13 mouse cellular contexts compared by ENCODE assay signal in genomic region chr6:121171102-121171501, GRCm38 (mm10). TPM values are rescaled to one million over a fixed set of nuclear protein-coding genes. Genes with fewer than 3 reads are reported as not detected.
DNase-seq lines count a peak whose midpoint lies in the region; ATAC-seq and TF ChIP-seq lines count a peak whose summit lies in the region.
"Had no signal": no experiment of that assay in that cellular context is flagged by ENCODE, and none has a peak within 500 bp of the region (broad histone marks: within the 10 kb centered on the region; RNA-seq: fewer than 3 reads in every experiment).

No protein-coding gene starts in this region.

- peak; percentile 60; the same call in 1 of the 2 replicates for ATAC-seq in lung, embryonic 14.5 days (ENCODE audit: insufficient read depth)
- ATAC-seq: CD4-positive, CD25-positive, alpha-beta regulatory T cell, adult 4 months had no signal

- peaks cover 4% of the 10 kb centered on the region for H3K4me1 ChIP-seq in lung, embryonic 14.5 days (ENCODE audit: insufficient read depth)

- WGBS in lung, embryonic 14.5 days, result 44% methylated on average over 6 of the region's 6 CpGs

- TF ChIP-seq CTCF in lung, embryonic 14.5 days (IDR thresholded peaks at IDR 0.05; ENCODE audit: low read depth), result no peak
- TF ChIP-seq CTCF in left cerebral cortex, adult 2 months (IDR thresholded peaks at IDR 0.05), result no peak

- H3K27me3 ChIP-seq in lung, embryonic 14.5 days (ENCODE audit: insufficient read depth, low read length), result no peaks in the 10 kb centered on the region
- H3K27me3 ChIP-seq: hindbrain, embryonic 15.5 days; limb, embryonic 15.5 days had no signal

- intact Hi-C loops in heart, postnatal 10 days (cut with DNase I), result loop anchor here (5.0 kb wide), 1 partner anchor 59 kb away; no protein-coding TSS in a partner anchor
- intact Hi-C loops in left cerebral cortex, adult 2 months (cut with DNase I), result no loop called here

- peak; percentile 68 for DNase-seq in lung, embryonic 14.5 days
- DNase-seq in lung, postnatal 25 days (ENCODE audit: low spot score), result no peak
- DNase-seq in adrenal gland, postnatal 36 days, result peak; percentile 82 to 87
- peak; percentile 88 to 92 for DNase-seq in heart, postnatal 10 days
- peak; percentile 74 for DNase-seq in testis, postnatal 10 days (ENCODE audit: low spot score)
- no peak for DNase-seq in spleen, postnatal 14 days (ENCODE audit: low spot score in 2 of 2)
- DNase-seq in left cerebral cortex, adult 2 months (ENCODE audit: extremely low spot score in 1 of 2, low spot score in 2 of 2), result no peak
- DNase-seq: cerebellum, adult 11 months; thymus, postnatal 36 days had no signal

- H3K9ac ChIP-seq in lung, embryonic 14.5 days, result no peak overlapping the region
- H3K9ac ChIP-seq: hindbrain, embryonic 15.5 days; limb, embryonic 15.5 days had no signal

- H3K4me2 ChIP-seq in lung, embryonic 14.5 days, result no peak overlapping the region
- H3K4me2 ChIP-seq: hindbrain, embryonic 15.5 days; limb, embryonic 15.5 days had no signal

- H3K4me3 ChIP-seq in lung, embryonic 14.5 days (ENCODE audit: low read depth, low read length), result no peak overlapping the region
- H3K4me3 ChIP-seq in left cerebral cortex, adult 2 months, result no peak overlapping the region
- H3K4me3 ChIP-seq: hindbrain, embryonic 15.5 days; limb, embryonic 15.5 days; myocyte had no signal

- no peak overlapping the region; the same call in 1 of the 2 replicates for H3K27ac ChIP-seq in lung, embryonic 14.5 days (ENCODE audit: low read depth)
- H3K27ac ChIP-seq in left cerebral cortex, adult 2 months, result no peak overlapping the region
- H3K27ac ChIP-seq: hindbrain, embryonic 15.5 days; limb, embryonic 15.5 days had no signal

- H3K36me3 ChIP-seq in lung, embryonic 14.5 days (ENCODE audit: insufficient read depth), result no peaks in the 10 kb centered on the region
- H3K36me3 ChIP-seq: hindbrain, embryonic 15.5 days; limb, embryonic 15.5 days had no signal

- no peaks in the 10 kb centered on the region for H3K9me3 ChIP-seq in lung, embryonic 14.5 days (ENCODE audit: low read depth, low read length)
- H3K9me3 ChIP-seq: hindbrain, embryonic 15.5 days; limb, embryonic 15.5 days had no signal

RNA-seq across cellular contexts. Expression of gene Pex26, which starts 12.4 kb away (rescaled TPM):
- polyA plus RNA-seq in lung, embryonic 14.5 days (2014; fragmentation: Nextera tagmentation; extraction: Ambion mirVana), result 7.6 and 8.1 TPM in 2 replicates
- total RNA-seq in adrenal gland, postnatal 36 days (2021), result 10 to 100 TPM in 1 of 2 experiments, 1 to 10 TPM in 1; 9.6 to 11.9 TPM
- 10 to 100 TPM in 1 of 2 experiments, 1 to 10 TPM in 1; 7.3 to 11.2 TPM for total RNA-seq in heart, postnatal 10 days (2021)
- 10 to 100 TPM; 15.0 to 15.1 TPM for total RNA-seq in left cerebral cortex, adult 2 months (2021)

RNA-seq across cellular contexts. Expression of gene Tuba8, which starts 39.4 kb away (rescaled TPM):
- 2.1 and 3.0 TPM in 2 replicates for polyA plus RNA-seq in lung, embryonic 14.5 days (2014; fragmentation: Nextera tagmentation; extraction: Ambion mirVana)
- total RNA-seq in adrenal gland, postnatal 36 days (2021), result 1 to 10 TPM; 8.2 to 9.8 TPM
- 10 to 100 TPM; 78.2 to 86.1 TPM for total RNA-seq in heart, postnatal 10 days (2021)
- 10 to 100 TPM; 10.6 to 12.2 TPM for total RNA-seq in left cerebral cortex, adult 2 months (2021)
- polyA plus RNA-seq: myocyte had no signal

RNA-seq across cellular contexts. Expression of gene Mical3, which starts 40.3 kb away (rescaled TPM):
- 27.0 and 29.8 TPM in 2 replicates for polyA plus RNA-seq in lung, embryonic 14.5 days (2014; fragmentation: Nextera tagmentation; extraction: Ambion mirVana)
- 10 to 100 TPM; 47.4 to 48.7 TPM for total RNA-seq in adrenal gland, postnatal 36 days (2021)
- total RNA-seq in heart, postnatal 10 days (2021), result 100 to 1,000 TPM; 137 to 148 TPM
- total RNA-seq in left cerebral cortex, adult 2 months (2021), result 100 to 1,000 TPM; 127 to 141 TPM

Comparison
In these comparisons a context has a peak if more than half of its experiments do, and no peak if none do; other contexts are left out.
1. DNase-seq: peak in lung, embryonic 14.5 days (single experiment), adrenal gland, postnatal 36 days (2 of 2), heart, postnatal 10 days (2 of 2) and testis, postnatal 10 days (single experiment); none in lung, postnatal 25 days (single experiment), spleen, postnatal 14 days (0 of 2) and left cerebral cortex, adult 2 months (0 of 2).
2. RNA of gene Tuba8, which starts 39.4 kb away (total RNA-seq): 78.2 to 86.1 TPM in heart, postnatal 10 days; 10.6 to 12.2 TPM in left cerebral cortex, adult 2 months and 8.2 to 9.8 TPM in adrenal gland, postnatal 36 days; every median in the first group is over 4 times any median in the second.